Mouse (Mus musculus) liver, adult 2 months (tissue): ENCODE data around the gene Stra8.

ENCODE experiments used
- CTCF ChIP-seq: fragments of 200-500 bp; IDR thresholded peaks from 2 replicates; pipeline ENCODE4 v1.5.1; 2011; ENCODE audit warnings: low read depth, low read length, control low read depth
- POLR2A ChIP-seq: fragments of 200-500 bp; IDR thresholded peaks from 2 replicates; pipeline ENCODE4 v1.6.1; 2011; ENCODE audit warnings: low read length, control low read depth; ENCODE audit not compliant: insufficient read depth; ENCODE audit errors: extremely low read depth

GRCm38 (mm10) chr6:34907121-34907614 lies 12.8 kb upstream of the Stra8 start:
- no peak for TF ChIP-seq POLR2A
- TF ChIP-seq CTCF: no peak
